Mouse (Mus musculus) layer of hippocampus, postnatal 10 days (tissue): ENCODE measurements at regions not wholly inside any gene's neighbourhood (a gene's known extent, or its start where the extent isn't known, plus 50 kb on each side); places are given as distances from the start of the nearest gene placed in this dataset.

Source experiments
- DNase-seq, 2 experiments: peaks; one replicate each; pipeline ENCODE4 v3.0.0; 2021; ENCODE audit warnings: low spot score in 2 of 2

GRCm38 (mm10) chr8:86360283-86360682 lies 220.2 kb downstream of the Abcc12 start:
- DNase-seq: no peak

GRCm38 (mm10) chr8:86359518-86359917 lies 221.0 kb downstream of the Abcc12 start:
- no peak for DNase-seq

GRCm38 (mm10) chr8:86353816-86354215 lies 226.7 kb downstream of the Abcc12 start:
- no peak for DNase-seq

GRCm38 (mm10) chr8:86351545-86352190 lies 228.8 kb downstream of the Abcc12 start:
- DNase-seq: no peak

- DNase-seq: no peak
Measured at GRCm38 (mm10) chr8:86350128-86350527, 230.4 kb downstream of the Abcc12 start.

- no peak for DNase-seq
Measured at GRCm38 (mm10) chr8:86342016-86342684, 238.3 kb downstream of the Abcc12 start.

GRCm38 (mm10) chr8:86338574-86339264 lies 241.8 kb downstream of the Abcc12 start:
- peak in 1 of 2 experiments; percentile 24 for DNase-seq

- no peak for DNase-seq
Measured at GRCm38 (mm10) chr8:86331383-86331782, 249.1 kb downstream of the Abcc12 start.

GRCm38 (mm10) chr8:86328626-86329025 lies 251.9 kb downstream of the Abcc12 start:
- peak in 1 of 2 experiments; percentile 38 for DNase-seq

GRCm38 (mm10) chr8:86327982-86328381 lies 252.5 kb downstream of the Abcc12 start:
- no peak for DNase-seq

GRCm38 (mm10) chr8:86325040-86325439 lies 255.4 kb downstream of the Abcc12 start:
- no peak for DNase-seq

- DNase-seq: no peak
Measured at GRCm38 (mm10) chr8:86324542-86324941, 255.9 kb downstream of the Abcc12 start.

GRCm38 (mm10) chr8:86323823-86324222 lies 256.7 kb downstream of the Abcc12 start:
- DNase-seq: no peak

- no peak for DNase-seq
Measured at GRCm38 (mm10) chr8:86322494-86322893, 258.0 kb downstream of the Abcc12 start.

- DNase-seq: no peak
Measured at GRCm38 (mm10) chr8:86320938-86321337, 259.5 kb downstream of the Abcc12 start.

- no peak for DNase-seq
Measured at GRCm38 (mm10) chr8:86318531-86318930, 262.0 kb downstream of the Abcc12 start.

- no peak for DNase-seq
Measured at GRCm38 (mm10) chr8:86316236-86316635, 264.2 kb downstream of the Abcc12 start.

GRCm38 (mm10) chr8:86309460-86309859 lies 271.0 kb downstream of the Abcc12 start:
- no peak for DNase-seq

GRCm38 (mm10) chr8:86307339-86307738 lies 273.1 kb downstream of the Abcc12 start:
- DNase-seq: peak in 1 of 2 experiments; percentile 33

- DNase-seq: no peak
Measured at GRCm38 (mm10) chr8:86301885-86302509, 278.5 kb downstream of the Abcc12 start.

GRCm38 (mm10) chr8:86288713-86289384 lies 291.6 kb downstream of the Abcc12 start:
- DNase-seq: no peak
